Mouse (Mus musculus): ENCODE results near the gene Rhbdf2. TPM values are rescaled to one million over a fixed set of nuclear protein-coding genes. Genes with fewer than 3 reads are reported as not detected.

Gene Rhbdf2
- polyA plus RNA-seq, 1 experiment from 2014 or later: 5.7 TPM

DNA sequence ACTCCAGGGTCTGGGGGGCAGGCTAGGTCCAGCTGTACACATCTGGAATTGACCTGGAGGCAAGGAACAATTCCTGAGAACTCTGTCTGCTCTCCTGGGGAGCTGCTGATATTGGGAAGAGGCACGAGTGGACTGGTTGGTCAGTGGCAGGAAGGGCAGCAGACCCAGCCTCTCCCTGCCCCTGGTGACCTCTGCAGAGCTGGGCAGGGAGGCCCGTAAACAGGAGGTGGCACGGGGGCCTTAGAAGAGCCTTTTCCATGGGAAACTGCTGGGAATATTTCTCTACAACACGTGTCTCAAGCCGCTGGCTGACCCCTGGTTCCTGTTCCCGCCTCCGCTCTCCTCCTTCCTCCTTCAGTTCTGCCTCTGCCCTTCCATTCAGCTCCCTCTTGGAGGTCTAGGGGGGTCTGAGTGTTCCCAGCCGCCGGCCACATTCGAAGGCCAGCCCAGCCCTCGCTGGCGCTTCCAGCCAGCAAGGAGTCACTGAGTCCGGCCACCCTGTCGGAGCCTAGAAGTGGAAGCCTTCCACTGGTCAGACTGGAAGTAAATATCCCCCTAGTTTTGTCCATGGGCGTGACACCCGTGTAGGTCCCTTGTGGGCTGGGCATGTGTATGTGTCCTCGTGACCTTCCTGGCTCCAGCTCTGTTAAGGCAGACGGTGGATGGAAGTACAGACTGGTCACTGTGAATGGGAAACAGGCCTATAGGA lies 21.5 kb upstream of the Rhbdf2 start:
- ATAC-seq (ENCODE audit: low FRiP score, low TSS enrichment): peak; percentile 38; the same call in 1 of the 2 replicates
- 44% methylated on average over 18 of the region's 18 CpGs for WGBS
- H3K4me2 ChIP-seq (replicated peaks; ENCODE audit: low read depth): no peak overlapping the region
- no peak for DNase-seq (ENCODE audit: low spot score)
- no peak for TF ChIP-seq EP300 (optimal IDR thresholded peaks at IDR 0.05)
- TF ChIP-seq CTCF (IDR thresholded peaks at IDR 0.05; ENCODE audit: low read depth): no peak
- no peaks in the 10 kb centered on the region for H3K36me3 ChIP-seq (ENCODE audit: control insufficient read depth, insufficient read depth, low read length)
- peaks cover 6% of the 10 kb centered on the region for H3K4me1 ChIP-seq (replicated peaks; ENCODE audit: control insufficient read depth, insufficient read depth)
- H3K9me3 ChIP-seq (ENCODE audit: control insufficient read depth, low read length): no peaks in the 10 kb centered on the region
- peak overlapping the region; percentile 84 for H3K27ac ChIP-seq (replicated peaks)
- 0 out of 2 replicates have a peak overlapping the region, but pooled peaks have one; percentile 8 for H3K9ac ChIP-seq (ENCODE audit: low read length)
- no peak overlapping the region for H3K4me3 ChIP-seq (ENCODE audit: low read depth, low read length)
- H3K27me3 ChIP-seq (ENCODE audit: control insufficient read depth, insufficient read depth, low read length): no peaks in the 10 kb centered on the region

DNA sequence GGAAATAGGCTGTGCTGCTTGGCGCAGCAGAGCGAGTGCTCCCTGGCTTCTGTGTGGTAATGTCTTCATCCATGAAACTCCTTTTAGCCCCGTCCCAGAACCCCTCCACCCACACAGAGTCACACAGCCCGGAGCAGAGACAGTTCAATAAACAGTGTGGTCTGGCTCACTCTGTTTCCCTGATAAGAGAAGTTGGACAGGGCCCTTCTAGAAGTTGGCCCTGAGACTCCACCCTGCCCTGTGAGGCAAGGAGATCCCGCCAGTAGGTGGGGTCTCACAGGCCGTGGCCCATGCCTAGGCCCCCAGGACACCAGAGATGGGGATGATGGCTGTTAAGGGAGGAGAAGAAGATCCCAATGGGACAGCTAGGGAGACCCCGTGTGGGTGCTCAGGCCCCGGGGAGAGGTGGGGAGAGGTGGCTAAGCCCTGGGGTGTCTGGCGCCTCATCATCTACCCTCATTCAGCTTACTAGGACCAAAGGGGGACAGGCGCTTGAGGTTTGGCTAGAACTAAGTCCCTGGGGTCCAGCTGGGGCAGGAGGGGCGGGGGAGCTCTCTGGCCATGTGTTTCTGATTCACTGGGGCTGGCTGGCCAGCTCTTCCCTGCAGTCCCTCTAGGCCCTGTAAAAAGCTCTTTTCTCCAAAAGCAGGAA lies 20.6 kb upstream of the Rhbdf2 start:
- ATAC-seq (ENCODE audit: low FRiP score, low TSS enrichment) (peak; percentile 21; the same call in 1 of the 2 replicates), DNase-seq (ENCODE audit: low spot score) (no peak)
- Histone ChIP-seq H3K4me3 (ENCODE audit: low read depth, low read length) (no peak overlapping the region), H3K9me3 (ENCODE audit: control insufficient read depth, low read length) (no peaks in the 10 kb centered on the region), H3K4me1 (replicated peaks; ENCODE audit: control insufficient read depth, insufficient read depth) (peaks cover 6% of the 10 kb centered on the region), H3K4me2 (replicated peaks; ENCODE audit: low read depth) (no peak overlapping the region), H3K36me3 (ENCODE audit: control insufficient read depth, insufficient read depth, low read length) (no peaks in the 10 kb centered on the region), H3K9ac (ENCODE audit: low read length) (no peak overlapping the region), H3K27me3 (ENCODE audit: control insufficient read depth, insufficient read depth, low read length) (no peaks in the 10 kb centered on the region), H3K27ac (replicated peaks) (peak overlapping the region; percentile 84)
- TF ChIP-seq EP300 (optimal IDR thresholded peaks at IDR 0.05) (no peak), CTCF (IDR thresholded peaks at IDR 0.05; ENCODE audit: low read depth) (peak; percentile 30)
- WGBS: 37% methylated on average over 11 of the region's 11 CpGs

DNA sequence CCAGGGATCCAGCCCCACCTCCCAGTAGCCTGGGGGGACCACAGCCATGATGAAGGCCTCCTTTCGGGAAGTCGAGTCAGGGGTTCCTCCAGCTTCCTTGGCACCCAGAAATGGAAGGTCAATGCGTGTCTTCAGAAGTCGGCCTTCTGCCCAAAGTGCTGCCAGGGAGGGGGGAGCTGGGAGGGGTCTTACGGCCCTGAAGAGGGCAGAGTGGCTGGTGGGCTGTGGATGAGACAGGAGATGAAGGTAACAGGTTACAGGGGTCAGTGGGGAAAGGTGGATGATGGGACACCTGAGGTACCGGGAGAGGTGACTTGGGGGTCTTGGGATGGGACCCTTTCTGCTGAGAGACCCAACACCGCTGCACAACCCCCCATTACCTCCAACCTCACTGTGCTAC lies 20.0 kb upstream of the Rhbdf2 start:
- Histone ChIP-seq H3K27me3 (ENCODE audit: control insufficient read depth, insufficient read depth, low read length) (no peaks in the 10 kb centered on the region), H3K36me3 (ENCODE audit: control insufficient read depth, insufficient read depth, low read length) (no peaks in the 10 kb centered on the region), H3K27ac (replicated peaks) (peak overlapping the region; percentile 84; the same call in 1 of the 2 replicates), H3K9me3 (ENCODE audit: control insufficient read depth, low read length) (no peaks in the 10 kb centered on the region), H3K4me2 (replicated peaks; ENCODE audit: low read depth) (no peak overlapping the region), H3K9ac (ENCODE audit: low read length) (no peak overlapping the region), H3K4me3 (ENCODE audit: low read depth, low read length) (no peak overlapping the region), H3K4me1 (replicated peaks; ENCODE audit: control insufficient read depth, insufficient read depth) (peaks cover 6% of the 10 kb centered on the region)
- no peak for ATAC-seq (ENCODE audit: low FRiP score, low TSS enrichment)
- TF ChIP-seq EP300 (optimal IDR thresholded peaks at IDR 0.05): no peak
- TF ChIP-seq CTCF (IDR thresholded peaks at IDR 0.05; ENCODE audit: low read depth): no peak
- DNase-seq (ENCODE audit: low spot score): no peak
- WGBS: 91% methylated on average over 7 of the region's 7 CpGs

DNA sequence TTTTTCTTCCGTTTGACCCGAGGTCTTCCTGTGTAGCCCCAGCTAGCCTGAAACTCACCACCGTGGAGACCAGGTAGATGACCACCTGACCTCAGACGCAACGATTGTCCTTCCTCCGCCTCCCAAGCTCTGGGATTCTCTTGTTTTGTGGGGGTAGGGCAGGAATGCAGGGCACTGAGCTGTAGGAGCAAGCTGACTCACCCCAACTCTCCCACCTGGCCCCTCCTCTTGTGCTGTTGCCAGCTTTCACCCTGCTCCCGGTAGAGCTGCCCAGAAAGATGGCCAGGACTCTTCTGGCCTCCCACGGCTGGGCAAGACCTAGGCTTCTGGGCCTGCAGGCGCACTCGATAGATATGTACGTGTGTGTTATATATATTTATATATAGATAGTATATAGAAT lies 19.3 kb upstream of the Rhbdf2 start:
- H3K4me3 ChIP-seq (ENCODE audit: low read depth, low read length): no peak overlapping the region
- H3K9me3 ChIP-seq (ENCODE audit: control insufficient read depth, low read length): no peaks in the 10 kb centered on the region
- H3K27me3 ChIP-seq (ENCODE audit: control insufficient read depth, insufficient read depth, low read length): no peaks in the 10 kb centered on the region
- no peak overlapping the region for H3K9ac ChIP-seq (ENCODE audit: low read length)
- H3K4me2 ChIP-seq (replicated peaks; ENCODE audit: low read depth): no peak overlapping the region
- no peaks in the 10 kb centered on the region for H3K36me3 ChIP-seq (ENCODE audit: control insufficient read depth, insufficient read depth, low read length)
- ATAC-seq (ENCODE audit: low FRiP score, low TSS enrichment) (no peak), DNase-seq (ENCODE audit: low spot score) (no peak)
- 65% methylated on average over 11 of the region's 11 CpGs for WGBS
- H3K4me1 ChIP-seq (replicated peaks; ENCODE audit: control insufficient read depth, insufficient read depth): peaks cover 6% of the 10 kb centered on the region
- TF ChIP-seq CTCF (IDR thresholded peaks at IDR 0.05; ENCODE audit: low read depth): no peak
- no peak for TF ChIP-seq EP300 (optimal IDR thresholded peaks at IDR 0.05)
- no peak overlapping the region for H3K27ac ChIP-seq (replicated peaks)

DNA sequence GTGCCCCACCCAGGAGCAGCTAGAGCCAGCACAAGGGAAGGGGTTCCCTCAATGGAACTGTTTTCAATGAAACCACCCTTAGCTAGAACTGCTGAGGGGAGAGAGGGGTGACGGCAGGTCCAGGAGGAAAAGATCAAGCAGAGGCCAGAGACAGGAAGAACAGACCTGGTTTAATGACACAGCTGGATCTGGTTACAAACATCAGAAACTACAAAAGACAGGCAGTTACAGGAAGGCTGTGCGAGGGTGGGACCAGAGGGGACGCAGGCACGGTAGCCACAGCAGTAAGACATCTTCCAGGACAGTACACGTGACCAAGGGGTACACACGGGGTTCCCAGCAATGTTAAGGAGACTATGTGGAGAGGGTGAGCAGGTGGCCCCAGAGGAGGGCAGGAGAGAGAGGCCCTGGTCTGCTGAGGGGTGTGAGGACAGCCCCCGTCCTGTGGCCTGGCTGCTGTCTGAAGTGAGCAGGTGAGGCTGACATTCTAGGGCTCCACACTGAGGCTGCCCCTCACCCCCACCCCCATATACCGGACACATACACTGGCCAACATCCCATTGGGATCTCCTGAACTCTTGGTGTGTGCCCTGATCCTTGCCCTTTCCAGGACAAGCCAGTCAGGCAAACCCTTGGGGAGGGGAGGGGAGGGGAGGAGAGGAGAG lies 18.8 kb upstream of the Rhbdf2 start:
- peaks cover 6% of the 10 kb centered on the region for H3K4me1 ChIP-seq (replicated peaks; ENCODE audit: control insufficient read depth, insufficient read depth)

More for the DNA sequence above, 18.8 kb upstream of the Rhbdf2 start:
- ATAC-seq (ENCODE audit: low FRiP score, low TSS enrichment) (no peak), DNase-seq (ENCODE audit: low spot score) (no peak)
- H3K4me3 ChIP-seq (ENCODE audit: low read depth, low read length): no peak overlapping the region
- H3K4me2 ChIP-seq (replicated peaks; ENCODE audit: low read depth): no peak overlapping the region
- no peaks in the 10 kb centered on the region for H3K27me3 ChIP-seq (ENCODE audit: control insufficient read depth, insufficient read depth, low read length)
- TF ChIP-seq EP300 (optimal IDR thresholded peaks at IDR 0.05): no peak
- TF ChIP-seq CTCF (IDR thresholded peaks at IDR 0.05; ENCODE audit: low read depth): no peak
- no peaks in the 10 kb centered on the region for H3K36me3 ChIP-seq (ENCODE audit: control insufficient read depth, insufficient read depth, low read length)
- H3K9ac ChIP-seq (ENCODE audit: low read length): no peak overlapping the region
- no peaks in the 10 kb centered on the region for H3K9me3 ChIP-seq (ENCODE audit: control insufficient read depth, low read length)
- WGBS: 63% methylated on average over 8 of the region's 8 CpGs
- no peak overlapping the region for H3K27ac ChIP-seq (replicated peaks)

Measured in stomach, postnatal 0 days (tissue).